Comparison of ENCODE assay signal across 8 mouse cellular contexts in the genomic region with DNA sequence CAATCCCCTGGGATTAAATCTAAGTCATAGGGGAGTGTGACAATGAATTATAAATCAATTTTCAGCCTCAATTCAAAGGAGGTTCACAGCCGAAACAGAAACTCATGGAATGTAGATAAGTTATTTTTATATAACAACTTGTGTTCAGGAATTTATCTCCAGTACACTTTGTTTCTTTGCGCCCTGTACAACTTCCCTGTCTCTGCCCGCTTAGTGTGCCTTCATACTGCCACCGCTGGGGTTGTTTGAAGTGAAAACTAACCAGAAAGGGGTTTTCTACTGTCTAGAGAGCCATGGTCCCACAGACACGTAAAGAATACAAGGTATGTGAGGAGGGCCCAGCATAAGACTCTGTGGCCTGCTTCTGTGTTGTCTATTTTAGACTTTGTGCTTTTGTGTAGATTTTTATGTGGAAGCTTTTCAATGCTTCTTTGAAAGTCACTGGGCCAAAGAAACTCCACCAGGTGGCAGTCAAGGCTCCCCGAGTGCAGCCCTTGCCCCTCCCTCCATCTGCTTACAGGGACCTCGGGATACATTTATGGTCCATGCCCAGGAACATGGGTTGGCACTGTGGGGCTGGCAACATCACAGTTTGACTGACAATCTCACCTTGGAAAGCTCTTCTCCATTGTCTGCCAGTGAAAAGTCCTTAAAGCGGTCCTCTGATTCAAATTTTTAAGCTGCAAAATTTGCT. TPM values are rescaled to one million over a fixed set of nuclear protein-coding genes. Genes with fewer than 3 reads are reported as not detected.
DNase-seq lines count a peak whose midpoint lies in the region; ATAC-seq and TF ChIP-seq lines count a peak whose summit lies in the region.

No protein-coding gene starts in this region.

- DNase-seq in forebrain, embryonic 11.5 days (ENCODE audit: low spot score): peak; percentile 54
- DNase-seq in lung, postnatal 0 days (ENCODE audit: low spot score): peak; percentile 29
- DNase-seq in lung, adult 18-20 months: no peak
- DNase-seq in embryo, embryonic 10 days (ENCODE audit: low spot score): peak; percentile 51
- DNase-seq in left cerebral cortex, adult 11 months (ENCODE audit: low spot score): peak; percentile 39
- no peak for DNase-seq in urinary bladder, postnatal 25 days (ENCODE audit: low spot score)

- ATAC-seq in forebrain, embryonic 11.5 days (replicated peaks; ENCODE audit: low FRiP score): no peak
- no peak for ATAC-seq in forebrain, embryonic 16.5 days
- no peak for ATAC-seq in lung, postnatal 0 days

- no peak overlapping the region for H3K4me2 ChIP-seq in forebrain, embryonic 11.5 days (ENCODE audit: low read depth, low read length, severe bottlenecking)
- H3K4me2 ChIP-seq in forebrain, embryonic 16.5 days (ENCODE audit: low read length): no peak overlapping the region
- no peak overlapping the region for H3K4me2 ChIP-seq in lung, postnatal 0 days (replicated peaks; ENCODE audit: low read depth, low read length)

- no peak overlapping the region for H3K4me3 ChIP-seq in forebrain, embryonic 11.5 days (ENCODE audit: low read depth, low read length)
- no peak overlapping the region for H3K4me3 ChIP-seq in forebrain, embryonic 16.5 days (replicated peaks; ENCODE audit: low read length)
- H3K4me3 ChIP-seq in lung, postnatal 0 days (ENCODE audit: low read depth, low read length): no peak overlapping the region
- H3K4me3 ChIP-seq in testis, adult 2 months (ENCODE audit: control insufficient read depth, low read depth, low read length): no peak overlapping the region

- no peaks in the 10 kb centered on the region for H3K4me1 ChIP-seq in forebrain, embryonic 11.5 days (replicated peaks; ENCODE audit: control insufficient read depth, insufficient read depth, low read length)
- H3K4me1 ChIP-seq in forebrain, embryonic 16.5 days (replicated peaks; ENCODE audit: control insufficient read depth, insufficient read depth, low read length): no peaks in the 10 kb centered on the region
- H3K4me1 ChIP-seq in lung, postnatal 0 days (ENCODE audit: insufficient read depth, low read depth, low read length): no peaks in the 10 kb centered on the region
- H3K4me1 ChIP-seq in testis, adult 2 months (ENCODE audit: control insufficient read depth, insufficient read depth, low read length): no peaks in the 10 kb centered on the region

- TF ChIP-seq POLR2A in testis, adult 2 months (IDR thresholded peaks at IDR 0.05; ENCODE audit: control insufficient read depth, low read depth, low read length): no peak

- H3K9ac ChIP-seq in forebrain, embryonic 11.5 days (ENCODE audit: low read length): no peak overlapping the region
- H3K9ac ChIP-seq in forebrain, embryonic 16.5 days (replicated peaks; ENCODE audit: low read depth, low read length): no peak overlapping the region
- H3K9ac ChIP-seq in lung, postnatal 0 days (replicated peaks; ENCODE audit: low read depth): no peak overlapping the region

- TF ChIP-seq EP300 in lung, postnatal 0 days (IDR thresholded peaks at IDR 0.05): no peak

- no peaks in the 10 kb centered on the region for H3K27me3 ChIP-seq in forebrain, embryonic 11.5 days (ENCODE audit: control insufficient read depth, insufficient read depth, low read length)
- no peaks in the 10 kb centered on the region for H3K27me3 ChIP-seq in forebrain, embryonic 16.5 days (replicated peaks; ENCODE audit: control insufficient read depth, insufficient read depth, low read length)
- H3K27me3 ChIP-seq in lung, postnatal 0 days (replicated peaks; ENCODE audit: insufficient read depth, low read length): no peaks in the 10 kb centered on the region
- no peaks in the 10 kb centered on the region for H3K27me3 ChIP-seq in testis, adult 2 months (ENCODE audit: control insufficient read depth, insufficient read depth, low read length)

- no peak overlapping the region for H3K27ac ChIP-seq in forebrain, embryonic 11.5 days (ENCODE audit: low read depth, low read length)
- no peak overlapping the region for H3K27ac ChIP-seq in forebrain, embryonic 16.5 days (ENCODE audit: low read length)
- H3K27ac ChIP-seq in lung, postnatal 0 days (ENCODE audit: low read length): no peak overlapping the region
- no peak overlapping the region for H3K27ac ChIP-seq in testis, adult 2 months (ENCODE audit: control insufficient read depth, insufficient read depth, low read depth, low read length)

- WGBS in forebrain, embryonic 11.5 days: 72% methylated on average over 8 of the region's 8 CpGs
- 74% methylated on average over 8 of the region's 8 CpGs for WGBS in forebrain, embryonic 16.5 days
- WGBS in lung, postnatal 0 days: 68% methylated on average over 8 of the region's 8 CpGs

- H3K36me3 ChIP-seq in forebrain, embryonic 11.5 days (ENCODE audit: control insufficient read depth, insufficient read depth, low read length): no peaks in the 10 kb centered on the region
- H3K36me3 ChIP-seq in forebrain, embryonic 16.5 days (ENCODE audit: control insufficient read depth, insufficient read depth): no peaks in the 10 kb centered on the region
- no peaks in the 10 kb centered on the region for H3K36me3 ChIP-seq in lung, postnatal 0 days (ENCODE audit: insufficient read depth, low read length)
- no peaks in the 10 kb centered on the region for H3K36me3 ChIP-seq in testis, adult 2 months (ENCODE audit: control insufficient read depth, insufficient read depth, low read length)

- no peaks in the 10 kb centered on the region for H3K9me3 ChIP-seq in forebrain, embryonic 11.5 days (ENCODE audit: control insufficient read depth, low read length)
- no peaks in the 10 kb centered on the region for H3K9me3 ChIP-seq in forebrain, embryonic 16.5 days (ENCODE audit: control insufficient read depth, low read length)
- H3K9me3 ChIP-seq in lung, postnatal 0 days (ENCODE audit: low read length): no peaks in the 10 kb centered on the region

- peak; percentile 65 for TF ChIP-seq CTCF in lung, postnatal 0 days (IDR thresholded peaks at IDR 0.05)
- peak; percentile 15; the same call in 1 of the 2 replicates for TF ChIP-seq CTCF in testis, adult 2 months (IDR thresholded peaks at IDR 0.05; ENCODE audit: control insufficient read depth, insufficient read depth, insufficient replicate concordance, low read depth, low read length)

RNA-seq across cellular contexts. Expression of a gene that starts 23.4 kb away (rescaled TPM):
- 1.0 and 1.6 TPM in 2 replicates for polyA plus RNA-seq in forebrain, embryonic 11.5 days (2014; fragmentation: Nextera tagmentation; extraction: Ambion mirVana)
- polyA plus RNA-seq in forebrain, embryonic 16.5 days (2015; fragmentation: Nextera tagmentation; extraction: Ambion mirVana): 9.1 and 9.2 TPM in 2 replicates
- 13.9 and 15.8 TPM in 2 replicates for polyA plus RNA-seq in lung, postnatal 0 days (2015; fragmentation: Nextera tagmentation; extraction: Ambion mirVana)
- 8.1 and 8.8 TPM in 2 replicates for polyA plus RNA-seq in testis, adult 2 months (2012; rRNA removed)

Comparison
In these comparisons a context has a peak if more than half of its experiments do, and no peak if none do; other contexts are left out.
1. DNase-seq: peak in forebrain, embryonic 11.5 days (single experiment), lung, postnatal 0 days (single experiment), embryo, embryonic 10 days (single experiment) and left cerebral cortex, adult 11 months (single experiment); none in lung, adult 18-20 months (0 of 2) and urinary bladder, postnatal 25 days (single experiment).